Mouse (Mus musculus): ENCODE results near the gene Sfrp5. TPM values are rescaled to one million over a fixed set of nuclear protein-coding genes. Genes with fewer than 3 reads are reported as not detected.

The Sfrp5 gene
- polyA plus RNA-seq, 1 experiment from 2014 or later = not detected

DNA sequence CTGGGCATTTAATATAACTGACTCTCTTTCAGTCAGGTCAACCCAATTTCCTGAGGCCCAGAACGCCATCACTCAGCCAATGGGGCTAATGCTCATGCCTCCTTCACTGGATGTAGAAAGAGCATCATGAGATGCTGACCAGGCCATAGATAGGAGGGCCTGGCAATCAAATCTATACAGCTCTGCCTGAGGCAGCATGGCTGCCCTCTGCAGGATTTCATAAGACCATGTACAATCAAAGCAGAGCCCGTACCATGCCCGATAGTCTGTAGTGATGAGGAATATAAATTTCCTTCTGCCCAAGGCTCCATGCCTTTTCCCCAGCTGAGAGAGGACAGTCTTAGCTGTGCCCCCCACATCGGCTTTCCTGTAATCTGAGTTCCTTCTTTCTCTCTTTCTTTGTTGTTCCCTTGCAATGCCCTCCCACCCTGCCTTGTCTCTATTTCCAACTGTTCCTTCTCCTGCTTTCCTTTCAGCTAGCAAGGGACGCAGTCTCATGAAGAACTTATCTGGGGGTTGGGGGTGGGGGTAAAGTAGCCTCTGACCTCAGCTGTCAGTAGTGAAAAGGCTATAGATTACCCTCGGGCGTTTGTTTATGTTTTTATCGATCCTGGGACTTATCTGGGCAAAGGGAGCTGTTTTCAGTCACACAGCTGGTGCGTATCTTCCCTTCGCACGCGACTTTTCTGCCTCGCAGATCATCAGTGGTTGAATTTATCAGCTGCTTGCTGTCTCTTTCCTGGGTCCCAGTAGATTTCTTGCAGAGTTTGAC is 43.6 kb downstream of the Sfrp5 start:
- H3K4me3 ChIP-seq (ENCODE audit: low read depth, low read length) = no peak overlapping the region
- H3K4me2 ChIP-seq (replicated peaks; ENCODE audit: low read depth, low read length) = no peak overlapping the region
- H3K36me3 ChIP-seq (ENCODE audit: insufficient read depth, low read length) = no peaks in the 10 kb centered on the region
- WGBS = 39% methylated on average over 13 of the region's 13 CpGs
- DNase-seq (ENCODE audit: low spot score) = peak; percentile 27
- H3K4me1 ChIP-seq (ENCODE audit: insufficient read depth, low read depth, low read length) = no peaks in the 10 kb centered on the region
- H3K27me3 ChIP-seq (replicated peaks; ENCODE audit: insufficient read depth, low read length) = no peaks in the 10 kb centered on the region
- peak overlapping the region; percentile 38 for H3K27ac ChIP-seq (ENCODE audit: low read length)
- no peak overlapping the region for H3K9ac ChIP-seq (replicated peaks; ENCODE audit: low read depth)
- peak; percentile 40 for ATAC-seq
- no peaks in the 10 kb centered on the region for H3K9me3 ChIP-seq (ENCODE audit: low read length)
- TF ChIP-seq CTCF (IDR thresholded peaks at IDR 0.05) (peak; percentile 30), EP300 (IDR thresholded peaks at IDR 0.05) (no peak)

DNA sequence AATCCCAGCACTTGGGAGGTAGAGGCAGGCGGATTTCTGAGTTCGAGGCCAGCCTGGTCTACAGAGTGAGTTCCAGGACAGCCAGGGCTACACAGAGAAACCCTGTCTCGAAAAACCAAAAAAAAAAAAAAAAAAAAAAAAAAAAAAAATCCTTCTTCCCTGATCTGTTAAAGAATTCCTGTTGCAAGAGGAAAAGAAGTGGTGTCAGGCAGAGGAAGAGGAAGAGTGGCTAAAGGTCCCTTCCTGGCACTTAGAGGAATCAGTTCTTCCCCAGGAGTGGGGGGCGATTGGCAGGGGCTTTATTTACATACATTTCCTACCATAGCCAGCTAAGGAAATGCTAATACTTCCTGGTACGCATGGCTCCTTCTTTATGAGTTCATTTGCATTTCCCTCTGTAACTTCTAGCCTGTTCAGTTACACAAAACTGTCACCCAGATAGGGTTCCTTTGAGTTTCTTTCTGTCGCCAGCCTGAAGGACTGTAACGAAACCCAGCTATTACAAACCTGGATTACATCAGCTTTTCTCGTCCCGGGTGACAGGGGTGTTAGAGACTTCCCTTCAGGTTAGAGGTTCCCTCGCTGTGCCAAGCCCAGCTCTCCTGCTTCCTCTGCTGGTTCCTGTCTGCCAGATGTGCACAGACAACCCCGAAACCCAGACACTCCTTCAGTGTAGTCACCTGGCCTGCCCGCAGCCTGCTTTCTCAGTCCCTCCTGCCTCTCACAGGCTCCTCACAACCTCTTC is 44.4 kb downstream of the Sfrp5 start:
- no peak overlapping the region for H3K9ac ChIP-seq (replicated peaks; ENCODE audit: low read depth)
- H3K4me3 ChIP-seq (ENCODE audit: low read depth, low read length) = no peak overlapping the region
- H3K27ac ChIP-seq (ENCODE audit: low read length) = peak overlapping the region; percentile 38
- H3K27me3 ChIP-seq (replicated peaks; ENCODE audit: insufficient read depth, low read length) = no peaks in the 10 kb centered on the region
- no peaks in the 10 kb centered on the region for H3K36me3 ChIP-seq (ENCODE audit: insufficient read depth, low read length)
- H3K4me1 ChIP-seq (ENCODE audit: insufficient read depth, low read depth, low read length) = no peaks in the 10 kb centered on the region
- 0 out of 2 replicates have a peak, but pooled peaks have one; percentile 19 for ATAC-seq
- peak; percentile 19 for DNase-seq (ENCODE audit: low spot score)
- WGBS = 48% methylated on average over 12 of the region's 12 CpGs
- no peak for TF ChIP-seq EP300 (IDR thresholded peaks at IDR 0.05)
- TF ChIP-seq CTCF (IDR thresholded peaks at IDR 0.05) = no peak
- no peaks in the 10 kb centered on the region for H3K9me3 ChIP-seq (ENCODE audit: low read length)
- H3K4me2 ChIP-seq (replicated peaks; ENCODE audit: low read depth, low read length) = no peak overlapping the region

DNA sequence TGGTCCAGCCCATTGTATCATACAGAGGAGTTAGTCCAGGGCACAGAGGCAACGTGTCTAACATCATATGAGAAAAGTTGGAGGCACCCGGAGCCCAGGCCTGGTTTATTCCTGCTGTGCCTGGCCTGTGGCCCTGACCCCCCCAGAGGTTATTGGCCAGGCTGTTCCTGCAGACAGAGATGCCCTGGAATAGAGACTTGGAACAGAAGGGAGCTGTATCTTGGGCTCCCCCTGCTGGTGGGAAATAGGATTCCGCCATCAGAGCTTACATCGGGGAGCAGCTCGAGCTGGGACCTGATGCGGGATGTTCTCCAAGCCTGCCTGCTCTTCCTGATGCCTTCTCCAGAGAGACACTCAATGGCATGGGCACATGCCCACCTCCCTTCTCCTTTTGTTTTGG is 50.1 kb downstream of the Sfrp5 start:
- Histone ChIP-seq H3K4me2 (replicated peaks; ENCODE audit: low read depth, low read length) (no peak overlapping the region), H3K27ac (ENCODE audit: low read length) (peak overlapping the region; percentile 39; the same call in 1 of the 2 replicates), H3K27me3 (replicated peaks; ENCODE audit: insufficient read depth, low read length) (no peaks in the 10 kb centered on the region), H3K9me3 (ENCODE audit: low read length) (no peaks in the 10 kb centered on the region), H3K36me3 (ENCODE audit: insufficient read depth, low read length) (no peaks in the 10 kb centered on the region), H3K4me3 (ENCODE audit: low read depth, low read length) (no peak overlapping the region), H3K9ac (replicated peaks; ENCODE audit: low read depth) (no peak overlapping the region), H3K4me1 (ENCODE audit: insufficient read depth, low read depth, low read length) (peaks cover 21% of the 10 kb centered on the region)
- WGBS = 7% methylated on average over 6 of the region's 6 CpGs
- peak; percentile 93 for DNase-seq (ENCODE audit: low spot score)
- ATAC-seq = peak; percentile 33
- TF ChIP-seq EP300 (IDR thresholded peaks at IDR 0.05) (no peak), CTCF (IDR thresholded peaks at IDR 0.05) (peak; percentile 93)

GRCm38 (mm10) chr19:42148569-42148860 is 53.5 kb downstream of the Sfrp5 start:
- TF ChIP-seq EP300 (IDR thresholded peaks at IDR 0.05) (no peak), CTCF (IDR thresholded peaks at IDR 0.05) (no peak)
- WGBS = 5% methylated on average over 7 of the region's 7 CpGs
- ATAC-seq = peak; percentile 55; the same call in 1 of the 2 replicates
- H3K4me2 ChIP-seq (replicated peaks; ENCODE audit: low read depth, low read length) = peak overlapping the region; percentile 90
- peak; percentile 90 for DNase-seq (ENCODE audit: low spot score)
- H3K9me3 ChIP-seq (ENCODE audit: low read length) = no peaks in the 10 kb centered on the region
- H3K36me3 ChIP-seq (ENCODE audit: insufficient read depth, low read length) = no peaks in the 10 kb centered on the region
- H3K27me3 ChIP-seq (replicated peaks; ENCODE audit: insufficient read depth, low read length) = no peaks in the 10 kb centered on the region
- H3K27ac ChIP-seq (ENCODE audit: low read length) = peak overlapping the region; percentile 97
- H3K4me1 ChIP-seq (ENCODE audit: insufficient read depth, low read depth, low read length) = peaks cover 41% of the 10 kb centered on the region
- peak overlapping the region; percentile 87 for H3K9ac ChIP-seq (replicated peaks; ENCODE audit: low read depth)
- H3K4me3 ChIP-seq (ENCODE audit: low read depth, low read length) = peak overlapping the region; percentile 75

Other genes starting within 250 kb of the Sfrp5 start
- gene Mms19, start 221.1 kb downstream of the Sfrp5 start, polyA plus RNA-seq (2015; fragmentation: Nextera tagmentation; extraction: Ambion mirVana) = 12.8 and 16.5 TPM in 2 replicates
- 21.3 and 23.2 TPM in 2 replicates for gene Ubtd1, start 220.5 kb downstream of the Sfrp5 start, polyA plus RNA-seq (2015; fragmentation: Nextera tagmentation; extraction: Ambion mirVana)
- gene Ankrd2, start 166.3 kb downstream of the Sfrp5 start, polyA plus RNA-seq (2015; fragmentation: Nextera tagmentation; extraction: Ambion mirVana) = 0.53 and 0.62 TPM in 2 replicates
- gene Hoga1, start 156.6 kb downstream of the Sfrp5 start, polyA plus RNA-seq (2015; fragmentation: Nextera tagmentation; extraction: Ambion mirVana) = 4.9 and 6.4 TPM in 2 replicates
- gene 4933411K16Rik, start 150.0 kb downstream of the Sfrp5 start, polyA plus RNA-seq (2015; fragmentation: Nextera tagmentation; extraction: Ambion mirVana) = 0.10 and 0.14 TPM in 2 replicates
- 5.5 and 5.8 TPM in 2 replicates for gene Morn4, start 115.9 kb downstream of the Sfrp5 start, polyA plus RNA-seq (2015; fragmentation: Nextera tagmentation; extraction: Ambion mirVana)
- 24.2 and 24.6 TPM in 2 replicates for gene Pi4k2a, start 111.8 kb downstream of the Sfrp5 start, polyA plus RNA-seq (2015; fragmentation: Nextera tagmentation; extraction: Ambion mirVana)
- gene Avpi1, start 73.2 kb downstream of the Sfrp5 start, polyA plus RNA-seq (2015; fragmentation: Nextera tagmentation; extraction: Ambion mirVana) = 114 and 135 TPM in 2 replicates
- gene Marveld1, start 54.9 kb downstream of the Sfrp5 start, polyA plus RNA-seq (2015; fragmentation: Nextera tagmentation; extraction: Ambion mirVana) = 23.0 and 23.1 TPM in 2 replicates
- 25.3 and 27.7 TPM in 2 replicates for gene Zfyve27, start 38.3 kb downstream of the Sfrp5 start, polyA plus RNA-seq (2015; fragmentation: Nextera tagmentation; extraction: Ambion mirVana)
- 0.06 TPM in 1 of 2 replicates, not detected in the other for gene Golga7b, start 45.3 kb upstream of the Sfrp5 start, polyA plus RNA-seq (2015; fragmentation: Nextera tagmentation; extraction: Ambion mirVana)
- 0.38 and 0.44 TPM in 2 replicates for gene Crtac1, start 229.5 kb upstream of the Sfrp5 start, polyA plus RNA-seq (2015; fragmentation: Nextera tagmentation; extraction: Ambion mirVana)